Mouse (Mus musculus): ENCODE data around the gene Slc26a8. TPM values are rescaled to one million over a fixed set of nuclear protein-coding genes. Genes with fewer than 3 reads are reported as not detected.

Gene Slc26a8
- polyA plus RNA-seq, 1 experiment from 2014 or later = 0.74 TPM

DNA sequence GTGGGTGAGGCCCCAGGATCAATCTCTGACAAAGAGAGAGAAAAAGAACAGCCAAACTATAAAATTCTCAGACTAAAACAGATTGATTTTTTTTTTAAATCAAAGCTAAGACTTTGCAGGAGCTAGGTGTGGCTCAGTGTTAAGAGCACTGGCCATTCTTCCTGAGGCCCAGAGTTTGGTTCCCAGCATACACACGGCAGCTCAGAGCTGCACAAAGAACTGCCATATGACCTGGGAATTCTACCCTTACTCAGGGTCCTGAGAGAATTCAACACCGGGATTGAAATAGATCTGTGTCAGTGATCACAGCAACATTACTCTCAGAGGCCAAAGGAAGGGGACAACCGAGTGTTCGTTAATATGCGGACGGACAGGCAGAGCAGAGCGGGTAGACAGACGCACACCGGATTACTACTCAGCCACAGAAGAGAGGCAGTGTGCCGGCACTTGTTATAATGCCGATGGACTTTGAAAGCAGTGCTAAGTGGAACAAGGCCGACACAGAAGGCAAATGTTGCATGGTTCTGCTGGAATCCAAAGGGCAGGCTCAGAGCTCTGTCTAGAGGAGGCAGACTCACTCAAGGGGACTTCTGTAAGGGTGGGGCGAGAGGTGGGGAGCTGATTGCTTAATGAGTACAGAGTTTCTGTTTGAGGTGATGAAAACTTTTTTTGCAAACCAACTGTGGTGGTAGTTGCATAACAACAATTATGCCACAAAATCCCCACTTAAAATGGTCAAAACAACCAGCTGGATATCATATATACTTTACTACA, 7.5 kb downstream of the Slc26a8 start:
- H3K4me2 ChIP-seq (ENCODE audit: low read depth, low read length) = no peak overlapping the region
- no peaks in the 10 kb centered on the region for H3K4me1 ChIP-seq (replicated peaks; ENCODE audit: control insufficient read depth, insufficient read depth, low read length)
- H3K9ac ChIP-seq (ENCODE audit: low read length) = no peak overlapping the region
- H3K4me3 ChIP-seq (ENCODE audit: low read length) = no peak overlapping the region
- WGBS = 75% methylated on average over 13 of the region's 13 CpGs
- no peaks in the 10 kb centered on the region for H3K36me3 ChIP-seq (ENCODE audit: control insufficient read depth, insufficient read depth, low read length)
- ATAC-seq (ENCODE audit: low read depth) = no peak
- H3K9me3 ChIP-seq (ENCODE audit: control insufficient read depth, low read length) = no peaks in the 10 kb centered on the region
- no peaks in the 10 kb centered on the region for H3K27me3 ChIP-seq (ENCODE audit: control insufficient read depth, insufficient read depth, low read depth, low read length)
- H3K27ac ChIP-seq (ENCODE audit: low read length) = no peak overlapping the region

GRCm38 (mm10) chr17:28659564-28659963, 30.5 kb downstream of the Slc26a8 start:
- H3K4me1 ChIP-seq (replicated peaks; ENCODE audit: control insufficient read depth, insufficient read depth, low read length) = no peaks in the 10 kb centered on the region; the same call in none of the 2 replicates
- H3K27ac ChIP-seq (ENCODE audit: low read length) = no peak overlapping the region
- WGBS = 38% methylated on average over 6 of the region's 6 CpGs
- H3K4me2 ChIP-seq (ENCODE audit: low read depth, low read length) = no peak overlapping the region
- H3K9ac ChIP-seq (ENCODE audit: low read length) = no peak overlapping the region
- no peaks in the 10 kb centered on the region for H3K27me3 ChIP-seq (ENCODE audit: control insufficient read depth, insufficient read depth, low read depth, low read length)
- H3K4me3 ChIP-seq (ENCODE audit: low read length) = no peak overlapping the region
- H3K9me3 ChIP-seq (ENCODE audit: control insufficient read depth, low read length) = no peaks in the 10 kb centered on the region
- peak; percentile 80 for ATAC-seq (ENCODE audit: low read depth)
- no peaks in the 10 kb centered on the region for H3K36me3 ChIP-seq (ENCODE audit: control insufficient read depth, insufficient read depth, low read length)

- no peaks in the 10 kb centered on the region for H3K27me3 ChIP-seq (ENCODE audit: control insufficient read depth, insufficient read depth, low read depth, low read length)
- no peak overlapping the region for H3K4me3 ChIP-seq (ENCODE audit: low read length)
- 0 out of 2 replicates have a peak, but pooled peaks have one; percentile 15 for ATAC-seq (ENCODE audit: low read depth)
- H3K9me3 ChIP-seq (ENCODE audit: control insufficient read depth, low read length) = no peaks in the 10 kb centered on the region
- H3K36me3 ChIP-seq (ENCODE audit: control insufficient read depth, insufficient read depth, low read length) = no peaks in the 10 kb centered on the region
- H3K4me1 ChIP-seq (replicated peaks; ENCODE audit: control insufficient read depth, insufficient read depth, low read length) = no peaks in the 10 kb centered on the region; the same call in none of the 2 replicates
- H3K4me2 ChIP-seq (ENCODE audit: low read depth, low read length) = no peak overlapping the region
- H3K9ac ChIP-seq (ENCODE audit: low read length) = no peak overlapping the region
- WGBS = 9% methylated on average over 4 of the region's 4 CpGs
- no peak overlapping the region for H3K27ac ChIP-seq (ENCODE audit: low read length)
Measured at GRCm38 (mm10) chr17:28657936-28658335, 32.1 kb downstream of the Slc26a8 start.

DNA sequence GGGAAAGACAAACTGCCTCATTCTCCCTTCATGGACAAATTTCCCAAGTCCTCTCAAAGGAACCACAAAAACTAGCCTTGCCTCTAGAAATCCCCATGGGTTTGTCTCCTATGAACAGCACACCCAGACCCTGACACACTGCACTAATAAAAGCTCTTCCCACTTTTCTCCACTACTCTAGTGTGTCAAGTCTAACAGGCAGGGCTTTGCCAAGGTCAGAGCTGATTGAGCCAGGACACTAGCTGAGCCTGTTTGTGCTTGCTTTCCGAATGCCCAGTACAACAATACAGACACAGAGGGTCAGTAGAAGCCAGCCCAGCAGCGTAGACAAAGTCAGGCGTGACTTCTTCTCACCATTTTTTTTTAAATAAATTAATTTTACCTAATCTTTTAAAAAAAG, 39.8 kb downstream of the Slc26a8 start:
- no peak overlapping the region for H3K4me3 ChIP-seq (ENCODE audit: low read length)
- no peaks in the 10 kb centered on the region for H3K4me1 ChIP-seq (replicated peaks; ENCODE audit: control insufficient read depth, insufficient read depth, low read length)
- no peak for ATAC-seq (ENCODE audit: low read depth)
- no peaks in the 10 kb centered on the region for H3K9me3 ChIP-seq (ENCODE audit: control insufficient read depth, low read length)
- no peak overlapping the region for H3K9ac ChIP-seq (ENCODE audit: low read length)
- no peak overlapping the region for H3K27ac ChIP-seq (ENCODE audit: low read length)
- H3K4me2 ChIP-seq (ENCODE audit: low read depth, low read length) = no peak overlapping the region
- 63% methylated on average over 3 of the region's 3 CpGs for WGBS
- H3K27me3 ChIP-seq (ENCODE audit: control insufficient read depth, insufficient read depth, low read depth, low read length) = no peaks in the 10 kb centered on the region
- H3K36me3 ChIP-seq (ENCODE audit: control insufficient read depth, insufficient read depth, low read length) = no peaks in the 10 kb centered on the region

DNA sequence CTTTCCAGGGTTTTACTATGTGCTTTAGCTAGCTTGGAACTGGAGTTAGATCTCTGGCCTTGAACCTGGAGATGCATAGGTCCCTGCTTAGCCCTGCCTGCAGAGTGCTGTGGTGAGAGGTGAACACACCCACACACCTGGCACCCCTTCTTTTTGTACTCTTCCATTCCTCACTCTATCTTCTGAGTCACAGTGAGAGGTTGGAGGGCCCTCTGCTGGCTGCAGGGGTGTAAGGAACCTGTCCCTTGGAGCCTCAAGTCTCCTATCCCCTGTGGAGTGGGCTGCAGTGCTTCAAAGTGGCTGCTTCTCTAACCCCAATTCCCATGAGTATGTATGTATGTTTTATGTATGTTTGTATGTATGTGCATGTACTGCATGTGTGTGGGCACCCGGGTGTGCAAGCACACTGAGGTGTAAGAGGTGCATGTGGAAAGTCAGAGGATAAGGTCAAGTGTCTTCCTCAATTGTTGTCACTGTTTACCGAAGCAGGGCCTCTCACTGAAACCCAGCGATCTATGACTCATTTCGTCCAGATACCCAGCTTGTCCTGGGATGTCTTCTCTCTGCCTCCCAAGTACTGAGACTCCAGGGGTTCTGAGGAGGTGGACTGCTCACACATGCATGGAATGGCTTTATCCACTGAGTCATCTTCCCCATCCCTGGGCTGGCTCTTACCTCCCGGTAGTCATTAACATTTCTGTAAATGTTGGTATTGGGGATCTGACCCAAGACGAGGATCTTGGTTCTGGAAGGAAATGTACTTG, 41.2 kb downstream of the Slc26a8 start:
- Histone ChIP-seq H3K27ac (ENCODE audit: low read length) (no peak overlapping the region), H3K36me3 (ENCODE audit: control insufficient read depth, insufficient read depth, low read length) (no peaks in the 10 kb centered on the region), H3K4me2 (ENCODE audit: low read depth, low read length) (no peak overlapping the region), H3K27me3 (ENCODE audit: control insufficient read depth, insufficient read depth, low read depth, low read length) (no peaks in the 10 kb centered on the region), H3K9ac (ENCODE audit: low read length) (no peak overlapping the region), H3K4me1 (replicated peaks; ENCODE audit: control insufficient read depth, insufficient read depth, low read length) (no peaks in the 10 kb centered on the region), H3K9me3 (ENCODE audit: control insufficient read depth, low read length) (no peaks in the 10 kb centered on the region), H3K4me3 (ENCODE audit: low read length) (no peak overlapping the region)
- ATAC-seq (ENCODE audit: low read depth) = no peak
- 37% methylated on average over 6 of the region's 6 CpGs for WGBS

- H3K9ac ChIP-seq (ENCODE audit: low read length) = no peak overlapping the region
- no peak for ATAC-seq (ENCODE audit: low read depth)
- 52% methylated on average over 3 of the region's 3 CpGs for WGBS
- H3K9me3 ChIP-seq (ENCODE audit: control insufficient read depth, low read length) = no peaks in the 10 kb centered on the region
- no peaks in the 10 kb centered on the region for H3K27me3 ChIP-seq (ENCODE audit: control insufficient read depth, insufficient read depth, low read depth, low read length)
- H3K4me3 ChIP-seq (ENCODE audit: low read length) = no peak overlapping the region
- H3K4me1 ChIP-seq (replicated peaks; ENCODE audit: control insufficient read depth, insufficient read depth, low read length) = no peaks in the 10 kb centered on the region
- no peaks in the 10 kb centered on the region for H3K36me3 ChIP-seq (ENCODE audit: control insufficient read depth, insufficient read depth, low read length)
- H3K4me2 ChIP-seq (ENCODE audit: low read depth, low read length) = no peak overlapping the region
- no peak overlapping the region for H3K27ac ChIP-seq (ENCODE audit: low read length)
Measured at GRCm38 (mm10) chr17:28646221-28646620, 43.8 kb downstream of the Slc26a8 start.

DNA sequence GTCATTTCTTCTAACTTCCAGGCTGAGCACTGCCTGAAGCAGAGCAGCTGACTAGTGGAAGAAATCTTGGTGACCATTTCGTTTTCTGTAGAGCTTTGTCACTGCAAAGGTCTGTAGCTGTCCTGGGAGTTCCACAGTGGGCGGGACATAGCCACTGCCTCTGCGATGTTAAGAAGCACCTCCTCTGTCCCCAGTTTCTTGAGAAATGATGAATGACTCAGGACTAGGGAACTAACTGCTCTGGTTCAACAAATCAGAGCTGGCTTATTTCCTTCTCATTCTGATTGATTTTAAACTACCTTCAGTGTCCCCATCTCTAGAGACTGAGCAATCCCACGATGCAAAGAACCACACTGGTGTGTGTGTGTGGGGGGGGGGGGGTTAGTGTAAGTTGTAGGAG, 45.9 kb downstream of the Slc26a8 start:
- no peak overlapping the region for H3K4me2 ChIP-seq (ENCODE audit: low read depth, low read length)
- H3K4me3 ChIP-seq (ENCODE audit: low read length) = no peak overlapping the region
- H3K36me3 ChIP-seq (ENCODE audit: control insufficient read depth, insufficient read depth, low read length) = no peaks in the 10 kb centered on the region
- H3K4me1 ChIP-seq (replicated peaks; ENCODE audit: control insufficient read depth, insufficient read depth, low read length) = no peaks in the 10 kb centered on the region
- H3K27me3 ChIP-seq (ENCODE audit: control insufficient read depth, insufficient read depth, low read depth, low read length) = no peaks in the 10 kb centered on the region
- H3K27ac ChIP-seq (ENCODE audit: low read length) = no peak overlapping the region
- no peak for ATAC-seq (ENCODE audit: low read depth)
- no peak overlapping the region for H3K9ac ChIP-seq (ENCODE audit: low read length)
- no peaks in the 10 kb centered on the region for H3K9me3 ChIP-seq (ENCODE audit: control insufficient read depth, low read length)
- WGBS = 29% methylated on average over 4 of the region's 4 CpGs

DNA sequence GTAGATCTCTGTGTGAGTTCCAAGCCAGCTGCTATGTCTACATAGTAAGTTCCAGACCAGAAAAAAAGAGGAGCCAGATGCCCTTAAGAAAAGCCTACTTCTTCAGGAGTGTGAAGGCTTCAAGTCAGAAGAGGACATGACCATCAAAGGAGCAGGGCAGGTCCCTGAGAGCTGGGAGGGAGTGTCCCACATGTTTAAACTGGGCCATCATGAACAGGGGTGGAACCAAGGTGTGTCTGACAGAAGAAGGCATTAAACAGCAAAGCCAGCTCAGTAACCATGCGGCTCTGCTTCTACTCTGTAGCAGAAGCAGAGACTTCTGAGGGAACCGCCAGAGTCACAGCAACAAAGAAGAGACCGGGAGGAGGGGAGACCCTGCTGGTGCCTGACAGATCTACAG, 46.3 kb downstream of the Slc26a8 start:
- H3K9me3 ChIP-seq (ENCODE audit: control insufficient read depth, low read length) = no peaks in the 10 kb centered on the region
- ATAC-seq (ENCODE audit: low read depth) = no peak
- H3K4me2 ChIP-seq (ENCODE audit: low read depth, low read length) = no peak overlapping the region
- H3K27ac ChIP-seq (ENCODE audit: low read length) = no peak overlapping the region
- H3K27me3 ChIP-seq (ENCODE audit: control insufficient read depth, insufficient read depth, low read depth, low read length) = no peaks in the 10 kb centered on the region
- H3K4me1 ChIP-seq (replicated peaks; ENCODE audit: control insufficient read depth, insufficient read depth, low read length) = no peaks in the 10 kb centered on the region
- no peak overlapping the region for H3K4me3 ChIP-seq (ENCODE audit: low read length)
- no peaks in the 10 kb centered on the region for H3K36me3 ChIP-seq (ENCODE audit: control insufficient read depth, insufficient read depth, low read length)
- H3K9ac ChIP-seq (ENCODE audit: low read length) = no peak overlapping the region
- WGBS = 30% methylated on average over 3 of the region's 3 CpGs

DNA sequence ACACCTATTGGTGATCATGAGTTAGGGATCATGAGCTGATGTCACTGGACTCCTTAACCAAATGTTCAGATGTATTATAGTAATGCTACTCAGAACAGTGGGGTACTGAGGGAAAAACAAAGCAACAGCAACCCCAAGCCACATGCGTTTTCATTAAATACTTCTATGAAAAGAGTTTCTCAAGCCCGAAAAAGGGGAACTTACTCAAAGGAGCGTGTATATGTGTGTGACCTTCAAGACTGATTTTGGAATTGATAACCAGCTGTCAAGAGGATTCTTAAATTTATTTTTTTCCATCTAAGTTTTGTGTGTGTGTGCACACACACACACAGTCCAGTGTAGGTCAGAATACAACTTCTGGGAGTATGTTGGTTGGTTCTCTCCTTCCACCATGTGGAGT, 49.9 kb downstream of the Slc26a8 start:
- H3K27ac ChIP-seq (ENCODE audit: low read length) = no peak overlapping the region
- ATAC-seq (ENCODE audit: low read depth) = no peak
- H3K36me3 ChIP-seq (ENCODE audit: control insufficient read depth, insufficient read depth, low read length) = no peaks in the 10 kb centered on the region
- 75% methylated on average over 3 of the region's 3 CpGs for WGBS
- H3K27me3 ChIP-seq (ENCODE audit: control insufficient read depth, insufficient read depth, low read depth, low read length) = no peaks in the 10 kb centered on the region
- no peaks in the 10 kb centered on the region for H3K4me1 ChIP-seq (replicated peaks; ENCODE audit: control insufficient read depth, insufficient read depth, low read length)
- H3K4me3 ChIP-seq (ENCODE audit: low read length) = no peak overlapping the region
- H3K9ac ChIP-seq (ENCODE audit: low read length) = no peak overlapping the region
- H3K9me3 ChIP-seq (ENCODE audit: control insufficient read depth, low read length) = no peaks in the 10 kb centered on the region
- no peak overlapping the region for H3K4me2 ChIP-seq (ENCODE audit: low read depth, low read length)

Measured in lung, embryonic 16.5 days (tissue).